Mouse (Mus musculus): Measurements from ENCODE around the gene Rps6kl1.

GRCm38 (mm10) chr12:85123108-85123530, 27.9 kb downstream of the Rps6kl1 start:
- TF ChIP-seq CTCF (conservative IDR thresholded peaks at IDR 0.05 in 1 of 2, IDR thresholded peaks at IDR 0.05 in 1 of 2; ENCODE audit: low read depth in 2 of 2, low read length in 2 of 2) = no peak
- TF ChIP-seq MAFK (IDR thresholded peaks at IDR 0.05; ENCODE audit: insufficient replicate concordance, low read length) = no peak; the same call in 1 of the 2 replicates
- peak; percentile 42; the same call in 1 of the 2 replicates for TF ChIP-seq POLR2A (IDR thresholded peaks at IDR 0.05; ENCODE audit: low read depth, low read length)
- peak; percentile 83 for TF ChIP-seq MEF2A (IDR thresholded peaks at IDR 0.05; ENCODE audit: borderline replicate concordance, low read depth, low read length)
